Mouse (Mus musculus) mesoderm, embryonic 11.5 days (tissue): ENCODE data around the gene Hmga1.

Source experiments
- DNase-seq: peaks from one replicate; pipeline ENCODE4 v3.0.0-alpha.2; 2012; ENCODE audit warnings: low read depth, low spot score

Hmga1 gene

DNA sequence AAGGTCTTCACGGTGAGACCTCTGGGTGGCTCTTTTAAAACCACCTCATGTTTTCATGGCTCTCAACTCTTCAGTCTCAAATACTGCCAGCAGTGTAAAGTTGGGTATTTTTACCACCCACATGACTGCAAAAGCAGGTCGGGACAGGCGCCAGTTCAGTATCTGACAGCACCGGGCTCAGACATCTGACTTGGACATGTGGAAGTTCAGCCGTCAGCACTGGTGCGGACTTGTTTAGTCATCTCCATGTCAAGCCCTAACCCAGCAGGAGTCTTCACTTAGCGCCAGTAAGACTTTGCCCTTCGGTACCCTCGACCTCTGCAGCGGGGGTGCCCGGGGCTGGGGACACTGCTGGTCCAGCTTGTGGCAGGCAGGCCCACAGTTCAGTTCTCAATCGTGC is 31.0 kb downstream of the Hmga1 start:
- DNase-seq: no peak

DNA sequence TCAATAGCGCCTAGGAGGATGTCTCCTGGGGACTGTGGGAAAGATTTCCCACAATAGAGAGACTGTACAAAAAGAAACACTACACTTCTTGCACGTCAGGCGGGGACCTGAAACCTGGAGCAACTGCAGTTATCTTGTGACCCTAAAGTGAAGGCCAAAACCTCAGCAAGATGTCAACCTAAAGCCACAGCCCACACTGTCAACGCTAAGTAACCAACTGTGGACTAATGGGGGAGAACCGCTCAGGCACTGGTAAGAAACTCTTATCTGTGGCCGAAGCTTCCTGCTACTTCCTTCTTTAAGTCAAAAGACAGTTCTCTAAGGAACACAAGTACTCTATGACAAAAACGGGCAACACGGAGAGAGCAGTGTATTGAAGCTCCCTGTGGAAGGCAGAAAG is 31.9 kb downstream of the Hmga1 start:
- DNase-seq: no peak

DNA sequence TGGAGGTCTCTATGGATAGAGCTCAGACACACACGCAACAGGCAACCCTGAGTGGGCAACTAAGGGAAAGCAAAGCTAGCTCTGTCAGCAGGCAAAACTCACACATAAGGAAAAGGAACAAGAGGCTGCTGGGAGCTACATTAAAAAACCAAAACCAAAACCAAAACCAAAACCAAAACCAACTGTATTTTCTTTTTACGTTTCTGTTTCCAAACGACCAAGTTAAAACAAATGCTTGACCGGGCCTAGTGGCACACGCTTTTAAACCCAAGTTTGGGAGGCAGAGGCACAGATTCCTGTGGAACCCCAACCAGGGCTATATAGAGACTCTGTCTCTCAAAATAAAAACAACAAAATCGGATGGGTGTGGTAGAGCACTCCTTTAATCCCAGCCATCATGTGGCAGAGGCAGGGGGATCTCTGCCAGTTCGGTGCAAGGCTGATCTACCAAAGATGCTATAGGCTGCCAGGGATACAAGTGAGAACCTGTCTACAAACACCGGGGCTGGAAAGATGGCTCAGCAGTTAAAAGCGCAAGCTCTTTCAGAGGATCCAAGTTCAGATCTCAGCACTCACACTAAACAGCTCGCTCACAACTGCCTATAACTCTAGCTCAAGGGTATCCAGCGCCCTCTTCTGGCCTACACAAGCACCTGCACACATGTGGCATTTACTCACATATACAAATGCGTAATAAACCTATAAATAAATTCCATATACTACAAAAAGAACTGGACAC is 35.7 kb downstream of the Hmga1 start:
- no peak for DNase-seq

DNA sequence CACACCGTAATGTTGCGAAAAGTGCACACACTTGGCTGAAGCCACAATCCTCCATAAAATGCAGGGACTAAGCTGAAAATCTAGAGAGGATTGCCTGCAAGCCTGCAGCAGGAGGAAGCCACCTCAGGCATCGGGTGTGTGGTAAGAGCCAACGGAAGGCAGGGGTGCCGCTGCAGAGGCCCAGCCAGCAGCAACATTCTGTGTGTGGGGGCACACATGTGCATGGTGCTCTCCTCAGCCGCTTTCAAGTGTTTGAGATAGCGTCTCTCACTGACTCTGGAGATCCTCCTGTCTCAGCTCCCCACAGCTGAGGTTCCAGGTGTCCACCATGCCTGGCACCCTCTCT is 36.2 kb downstream of the Hmga1 start:
- DNase-seq: no peak

DNA sequence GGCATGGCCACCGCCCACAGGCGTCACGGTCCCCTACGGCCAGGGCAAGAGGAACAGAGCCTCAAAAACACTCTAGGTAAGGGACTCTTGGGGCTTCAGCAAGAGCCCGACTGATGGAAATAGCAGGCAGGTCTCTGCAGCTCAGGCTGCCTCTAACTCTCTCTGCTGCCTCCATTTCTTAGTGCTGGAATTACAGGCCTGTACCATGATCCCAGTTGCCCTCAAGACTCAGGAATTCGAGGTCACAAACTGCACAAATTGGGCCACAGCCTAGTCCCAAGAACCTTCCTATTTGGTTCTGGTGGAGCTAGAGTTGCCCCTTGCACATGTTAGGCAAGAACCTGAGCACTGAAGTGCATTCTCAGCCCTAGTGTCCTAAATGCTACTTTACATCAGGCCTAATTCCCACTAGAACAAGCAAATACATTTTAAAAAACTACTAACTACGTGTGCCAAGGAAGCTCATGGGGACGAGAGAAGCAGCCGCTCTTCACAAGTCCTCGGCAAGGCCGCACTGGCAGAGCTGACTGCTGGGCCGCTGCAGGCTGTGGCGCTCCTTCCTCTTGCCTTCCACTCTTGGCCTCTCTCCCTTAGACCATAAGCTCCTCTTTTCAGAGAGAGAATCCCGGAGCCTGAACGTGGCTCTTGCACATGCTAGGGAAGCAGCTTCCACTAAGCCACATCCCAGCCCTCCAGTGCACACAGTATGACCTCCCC is 39.5 kb downstream of the Hmga1 start:
- DNase-seq: no peak

DNA sequence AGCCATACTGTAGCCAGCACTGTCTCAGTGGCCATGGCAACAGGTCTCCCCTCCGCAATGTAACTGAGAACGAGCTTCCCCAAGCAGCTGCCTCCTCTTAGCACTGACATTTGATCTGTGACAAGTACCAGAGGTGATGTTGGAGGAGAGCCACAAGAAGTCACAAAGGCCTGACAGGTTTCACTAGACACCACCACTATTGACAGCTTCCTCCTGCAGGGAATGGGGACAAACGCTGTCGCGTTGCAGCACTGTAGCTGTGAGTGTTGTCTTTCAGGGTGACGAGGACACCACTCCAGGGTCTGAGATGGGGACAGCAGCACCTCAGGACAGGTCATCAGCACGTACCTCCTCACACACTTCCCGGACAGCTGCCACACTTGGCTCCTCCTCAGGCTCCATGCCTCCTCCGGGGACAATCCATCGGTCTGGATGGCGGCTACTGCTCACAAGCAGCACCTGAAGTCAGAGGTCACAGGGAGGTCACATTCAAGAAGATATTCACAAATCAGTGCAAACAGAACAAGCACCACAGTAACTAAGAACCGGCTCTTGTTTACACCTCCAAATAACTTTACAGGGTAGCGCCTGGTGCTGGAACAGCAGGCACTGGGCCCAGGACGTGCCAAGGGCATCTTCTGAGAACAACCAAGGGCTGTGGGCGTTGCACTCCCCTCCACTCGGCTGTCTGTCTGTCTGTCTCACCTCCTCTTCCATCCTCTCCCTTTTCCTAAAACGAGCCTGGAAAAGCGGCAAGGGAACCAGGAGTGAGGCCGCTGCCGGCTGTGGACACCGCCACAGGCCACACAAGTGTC is 40.3 kb downstream of the Hmga1 start:
- DNase-seq: no peak

DNA sequence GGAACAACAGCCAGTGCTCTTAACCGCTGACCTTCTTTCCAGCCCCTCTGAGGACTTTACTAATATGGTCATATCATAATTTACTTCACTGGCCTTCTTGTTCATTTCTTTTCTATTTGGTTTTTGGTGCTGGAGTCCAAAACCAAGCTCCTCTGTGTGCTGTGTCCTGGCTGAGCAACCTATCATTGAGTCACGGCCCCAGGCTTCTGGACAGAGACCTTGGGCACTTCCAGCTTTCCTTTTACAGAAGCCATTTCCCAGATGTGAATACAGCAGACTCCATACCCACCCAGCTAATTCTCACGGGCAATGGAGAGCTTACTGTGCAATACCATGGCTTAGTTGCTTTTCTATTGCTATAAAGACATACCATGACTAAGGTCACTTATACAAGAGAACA is 44.0 kb downstream of the Hmga1 start:
- DNase-seq: no peak

DNA sequence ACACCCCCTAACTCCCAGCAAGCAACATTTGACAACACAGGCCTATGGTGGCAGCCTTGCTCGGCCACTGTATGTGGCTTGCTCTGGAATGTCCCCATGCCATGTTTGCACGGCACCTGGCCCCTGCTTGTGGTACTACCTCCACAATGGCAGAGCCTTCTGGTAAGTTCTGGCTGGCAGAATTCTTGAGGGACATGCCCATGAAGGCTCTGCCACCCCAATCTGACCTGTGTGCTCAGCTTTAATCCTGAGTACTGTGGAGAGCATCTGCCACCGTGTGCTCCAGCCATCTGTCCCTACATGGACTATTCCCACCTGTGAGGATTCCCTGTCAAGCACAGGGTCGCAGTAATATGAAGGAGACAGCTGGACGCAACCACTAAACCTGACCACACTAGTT is 44.6 kb downstream of the Hmga1 start:
- no peak for DNase-seq

DNA sequence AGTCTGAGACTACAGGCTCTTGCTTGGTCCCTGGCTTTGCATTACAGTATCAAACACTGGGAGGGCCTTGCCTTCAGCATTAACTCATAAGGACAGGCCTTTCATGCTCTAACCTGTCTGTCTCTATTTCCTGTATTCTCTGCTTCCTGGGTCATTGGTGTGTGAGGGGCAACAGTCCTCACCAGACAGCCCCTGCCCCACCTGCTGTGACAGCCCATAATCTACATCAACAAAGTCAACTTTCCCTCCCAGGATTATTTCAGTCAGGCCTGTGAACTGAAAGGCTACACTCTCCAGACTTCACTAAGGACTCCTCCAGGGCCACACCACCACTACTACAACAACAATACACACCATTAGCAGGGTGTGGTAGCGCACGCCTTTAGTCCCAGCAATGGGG is 46.7 kb downstream of the Hmga1 start:
- no peak for DNase-seq

DNA sequence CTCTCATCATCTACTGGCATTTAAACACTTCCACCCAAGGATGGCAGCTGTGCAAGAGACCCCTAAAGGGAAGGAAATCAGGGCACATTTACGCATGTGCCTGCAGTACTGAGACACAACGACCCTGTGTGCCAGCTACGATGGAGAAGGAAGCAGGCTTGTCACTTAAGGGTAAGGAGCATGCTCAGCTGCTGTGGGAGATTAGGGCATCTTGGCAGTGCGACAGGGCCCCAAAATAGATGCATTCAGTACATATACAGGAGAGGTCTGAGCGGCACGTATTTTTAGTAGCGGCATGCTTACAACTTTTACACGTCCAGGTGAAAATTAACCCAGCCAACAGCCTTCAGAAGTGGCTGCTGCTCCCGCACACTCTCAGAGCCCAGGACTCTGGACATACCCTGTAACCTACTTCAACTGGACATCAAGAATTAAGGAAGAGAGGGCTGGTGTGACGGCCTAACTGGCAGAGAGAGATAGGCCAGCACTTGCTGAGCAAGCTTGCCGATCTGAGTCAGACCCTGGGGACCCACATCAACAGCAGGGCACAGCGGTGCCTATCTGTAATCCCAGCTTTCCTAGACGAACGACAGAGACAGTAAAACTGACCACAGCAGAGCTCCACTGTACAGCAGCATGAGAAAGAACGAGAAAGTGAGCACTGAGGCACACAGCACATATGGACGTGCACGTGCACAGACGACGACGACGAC is 47.4 kb downstream of the Hmga1 start:
- no peak for DNase-seq

DNA sequence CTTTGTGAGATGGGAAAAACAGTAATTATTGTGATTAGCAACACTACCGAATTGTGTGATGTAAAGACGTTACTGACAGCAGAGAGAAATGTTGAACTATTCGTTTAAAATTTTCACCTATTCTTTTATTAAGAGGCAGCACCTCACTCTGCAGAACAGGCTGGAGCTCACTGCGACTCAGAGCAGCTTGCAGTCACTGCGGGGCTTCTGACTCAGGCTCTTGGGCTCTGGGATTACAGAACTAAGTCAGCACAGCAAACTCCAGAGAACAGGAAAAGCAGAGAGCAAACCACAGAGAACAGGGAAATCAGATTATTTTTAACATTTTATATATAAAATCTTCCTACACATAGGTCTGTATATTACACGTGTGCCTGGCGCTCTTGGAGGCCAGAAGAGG is 53.3 kb downstream of the Hmga1 start:
- no peak for DNase-seq

DNA sequence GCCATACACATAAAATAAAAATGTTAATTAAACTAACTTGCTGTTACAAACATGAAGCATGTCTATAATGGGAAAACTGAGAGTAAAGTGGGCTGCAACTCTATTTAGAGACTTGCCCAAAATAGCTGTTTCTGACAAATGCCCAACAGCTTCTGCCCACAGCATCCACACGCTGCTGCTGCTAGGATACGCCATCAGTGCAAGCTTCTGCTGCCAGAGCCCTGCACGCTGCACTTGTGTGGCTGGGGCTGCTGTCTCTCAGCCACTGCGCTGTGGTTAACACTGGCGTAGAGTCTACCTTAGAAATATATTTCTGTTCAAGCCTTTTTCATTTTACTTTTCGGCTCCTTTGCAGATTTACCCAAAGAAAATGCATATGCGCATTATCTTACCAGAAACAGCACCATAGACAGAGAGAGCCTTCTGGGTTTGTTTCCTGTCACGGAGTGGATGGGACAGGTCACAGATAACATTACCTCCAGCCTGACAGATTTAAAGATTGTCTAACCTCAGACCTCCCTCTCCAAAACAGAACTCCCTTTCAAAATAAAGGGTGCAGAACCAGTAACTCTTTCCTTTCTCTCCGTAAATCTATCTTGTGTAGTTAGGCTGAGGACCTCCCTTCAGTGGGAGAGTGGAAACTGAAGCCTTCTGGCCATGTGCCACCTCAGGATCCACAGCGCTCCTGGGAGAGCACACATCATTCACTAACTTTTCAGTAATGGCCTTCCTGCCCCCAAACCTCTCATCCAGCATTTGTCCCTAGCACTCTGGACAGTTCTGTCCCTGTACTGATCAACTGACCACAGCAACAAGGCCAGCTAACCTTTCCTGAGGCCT is 54.6 kb downstream of the Hmga1 start:
- no peak for DNase-seq

DNA sequence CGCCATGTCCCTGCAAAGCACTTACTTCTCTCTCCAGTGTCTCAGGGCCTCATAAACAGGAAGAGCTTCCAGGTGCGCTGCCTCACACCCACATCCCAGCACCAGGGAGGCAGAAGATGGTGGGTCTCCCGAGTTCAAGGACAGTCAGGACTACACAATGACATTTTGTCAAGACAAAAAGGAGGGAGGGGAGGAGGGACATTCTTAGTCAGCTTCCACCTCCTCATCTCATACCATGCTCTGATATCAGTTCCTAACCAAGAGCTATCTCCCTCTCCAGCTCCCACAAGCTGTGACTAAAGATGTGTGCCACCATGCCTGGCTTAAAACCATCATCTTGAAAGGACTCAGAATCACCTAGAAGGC is 55.2 kb downstream of the Hmga1 start:
- DNase-seq: no peak

DNA sequence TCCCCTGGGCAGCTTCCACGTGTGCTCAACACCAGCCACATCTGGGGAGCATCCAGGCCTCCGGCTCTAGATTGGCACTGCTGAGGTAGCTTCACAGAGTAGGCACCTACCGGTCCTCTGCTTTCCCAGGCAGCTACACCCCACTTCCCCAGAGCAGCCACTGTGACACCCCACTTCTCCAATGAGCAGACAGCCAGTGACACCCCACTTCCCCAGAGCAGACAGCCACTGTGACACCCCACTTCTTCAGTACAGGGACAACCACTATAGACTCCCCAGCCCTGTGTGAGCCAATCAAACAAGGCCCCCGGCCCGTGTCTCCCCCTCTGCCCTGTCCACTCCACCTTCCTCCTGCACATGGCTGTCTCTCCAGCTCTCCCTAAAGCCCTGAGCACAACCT is 55.7 kb downstream of the Hmga1 start:
- DNase-seq: no peak

DNA sequence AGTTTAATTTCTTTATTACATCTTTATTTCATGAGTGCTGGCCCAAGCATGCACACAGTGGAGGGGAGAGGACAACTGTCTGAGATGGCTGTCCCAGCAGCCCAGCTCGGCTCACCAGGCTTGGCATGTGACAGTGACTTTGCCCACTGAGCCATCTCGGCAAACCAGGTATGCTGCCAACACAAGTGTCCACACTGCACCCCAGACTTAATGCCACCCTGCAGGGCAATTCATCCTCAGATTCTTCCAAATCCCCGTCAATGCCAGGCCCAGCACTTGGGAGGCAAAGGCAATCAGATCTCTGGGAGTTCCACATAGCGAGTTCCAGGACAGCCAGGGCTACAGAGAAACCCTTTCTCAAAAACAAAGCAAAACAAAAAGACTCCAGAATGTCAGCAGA is 56.7 kb downstream of the Hmga1 start:
- DNase-seq: no peak
